ENCODE assay signal across 25 mouse cellular contexts in genomic region chr7:71229183-71229582, GRCm38 (mm10).
DNase-seq lines count a peak whose midpoint lies in the region; ATAC-seq and TF ChIP-seq lines count a peak whose summit lies in the region.
"Had no signal": no experiment of that assay in that cellular context is flagged by ENCODE, and none has a peak within 500 bp of the region (broad histone marks: within the 10 kb centered on the region; RNA-seq: fewer than 3 reads in every experiment).

No protein-coding gene starts in this region.

- intact Hi-C loops in heart, adult 2 months (cut with DNase I): loop anchor here (5.0 kb wide), 1 partner anchor 153 kb away; no protein-coding TSS in a partner anchor
- intact Hi-C loops in heart, postnatal 36 days (cut with DNase I): loop anchor here (2.0 to 10.0 kb wide), 3 partner anchors 142 to 636 kb away; no protein-coding TSS in a partner anchor

- H3K36me3 ChIP-seq in heart, adult 2 months (ENCODE audit: control insufficient read depth, insufficient read depth, low read length): peaks cover 10% of the 10 kb centered on the region
- H3K36me3 ChIP-seq in kidney, adult 2 months (ENCODE audit: control insufficient read depth, insufficient read depth, low read length): no peaks in the 10 kb centered on the region
- H3K36me3 ChIP-seq in lung, embryonic 14.5 days (ENCODE audit: insufficient read depth): no peaks in the 10 kb centered on the region
- no peaks in the 10 kb centered on the region for H3K36me3 ChIP-seq in heart, embryonic 16.5 days (ENCODE audit: control insufficient read depth, insufficient read depth)
- H3K36me3 ChIP-seq: hindbrain, embryonic 15.5 days; intestine, embryonic 15.5 days; limb, embryonic 15.5 days; lung, embryonic 15.5 days; midbrain, embryonic 10.5 days; neural tube, embryonic 13.5 days had no signal

- no peaks in the 10 kb centered on the region for H3K79me2 ChIP-seq in heart, adult 2 months (replicated peaks; ENCODE audit: control insufficient read depth, insufficient read depth, low read length)

- no peaks in the 10 kb centered on the region for H3K9me3 ChIP-seq in lung, embryonic 14.5 days (ENCODE audit: low read depth, low read length)
- no peaks in the 10 kb centered on the region for H3K9me3 ChIP-seq in heart, embryonic 16.5 days (replicated peaks; ENCODE audit: control insufficient read depth, low read length)
- H3K9me3 ChIP-seq: hindbrain, embryonic 15.5 days; intestine, embryonic 15.5 days; limb, embryonic 15.5 days; lung, embryonic 15.5 days; midbrain, embryonic 10.5 days; neural tube, embryonic 13.5 days had no signal

- TF ChIP-seq POLR2A in heart, adult 2 months (IDR thresholded peaks at IDR 0.05; ENCODE audit: insufficient read depth, low read depth, low read length): no peak
- TF ChIP-seq POLR2A in kidney, adult 2 months (IDR thresholded peaks at IDR 0.05; ENCODE audit: low read depth, low read length): no peak

- no peak overlapping the region for H3K4me3 ChIP-seq in heart, adult 2 months
- no peak overlapping the region for H3K4me3 ChIP-seq in kidney, adult 2 months (ENCODE audit: insufficient read depth, low read depth, low read length)
- no peak overlapping the region for H3K4me3 ChIP-seq in lung, embryonic 14.5 days (ENCODE audit: low read depth, low read length)
- H3K4me3 ChIP-seq in heart, embryonic 16.5 days (ENCODE audit: low read length): no peak overlapping the region
- H3K4me3 ChIP-seq: hindbrain, embryonic 15.5 days; intestine, embryonic 15.5 days; limb, embryonic 15.5 days; lung, embryonic 15.5 days; midbrain, embryonic 10.5 days; myocyte; neural tube, embryonic 13.5 days had no signal

- no peak for ATAC-seq in lung, embryonic 14.5 days (ENCODE audit: insufficient read depth)
- no peak for ATAC-seq in heart, embryonic 16.5 days (replicated peaks; ENCODE audit: extremely low read depth, insufficient read depth, low FRiP score)
- ATAC-seq: forebrain, postnatal 0 days; intestine, embryonic 15.5 days; midbrain, embryonic 16.5 days had no signal

- 28% methylated on average over 3 of the region's 3 CpGs for WGBS in heart, adult 2 months
- WGBS in kidney, adult 2 months: 48% methylated on average over 3 of the region's 3 CpGs
- WGBS in lung, embryonic 14.5 days: 63% methylated on average over 3 of the region's 3 CpGs
- WGBS in heart, embryonic 16.5 days: 40% methylated on average over 3 of the region's 3 CpGs

- no peak for TF ChIP-seq EP300 in heart, adult 2 months (IDR thresholded peaks at IDR 0.05; ENCODE audit: insufficient read depth, low read depth, low read length)

- peaks cover 10% of the 10 kb centered on the region for H3K4me1 ChIP-seq in heart, adult 2 months (ENCODE audit: control insufficient read depth, insufficient read depth, low read length)
- H3K4me1 ChIP-seq in kidney, adult 2 months (ENCODE audit: control insufficient read depth, insufficient read depth, low read length): peaks cover 7% of the 10 kb centered on the region; the same call in 1 of the 2 replicates
- H3K4me1 ChIP-seq in lung, embryonic 14.5 days (ENCODE audit: insufficient read depth): peaks cover 30% of the 10 kb centered on the region
- 0 out of 2 replicates have a peak, but pooled peaks cover 8% of the 10 kb centered on the region for H3K4me1 ChIP-seq in heart, embryonic 16.5 days (ENCODE audit: control insufficient read depth, insufficient read depth, low read length)
- H3K4me1 ChIP-seq: hindbrain, embryonic 15.5 days; neural tube, embryonic 13.5 days had no signal

- H3K27me3 ChIP-seq in heart, adult 2 months (ENCODE audit: control insufficient read depth, insufficient read depth, low read length): no peaks in the 10 kb centered on the region
- H3K27me3 ChIP-seq in kidney, adult 2 months (replicated peaks; ENCODE audit: control insufficient read depth, insufficient read depth, low read length): no peaks in the 10 kb centered on the region
- no peaks in the 10 kb centered on the region for H3K27me3 ChIP-seq in lung, embryonic 14.5 days (ENCODE audit: insufficient read depth, low read length)
- H3K27me3 ChIP-seq in heart, embryonic 16.5 days (ENCODE audit: control insufficient read depth, insufficient read depth, low read length): no peaks in the 10 kb centered on the region
- H3K27me3 ChIP-seq: hindbrain, embryonic 15.5 days; intestine, embryonic 15.5 days; limb, embryonic 15.5 days; lung, embryonic 15.5 days; neural tube, embryonic 13.5 days had no signal

- H3K4me2 ChIP-seq in lung, embryonic 14.5 days: no peak overlapping the region
- H3K4me2 ChIP-seq in heart, embryonic 16.5 days (ENCODE audit: low read depth, low read length): no peak overlapping the region
- H3K4me2 ChIP-seq: hindbrain, embryonic 15.5 days; intestine, embryonic 15.5 days; limb, embryonic 15.5 days; lung, embryonic 15.5 days; neural tube, embryonic 13.5 days had no signal

- no peak for TF ChIP-seq CTCF in heart, adult 2 months (IDR thresholded peaks at IDR 0.05)
- TF ChIP-seq CTCF in kidney, adult 2 months (conservative IDR thresholded peaks at IDR 0.05; ENCODE audit: insufficient read depth, insufficient read length, low read depth, low read length): no peak
- TF ChIP-seq CTCF in lung, embryonic 14.5 days (IDR thresholded peaks at IDR 0.05; ENCODE audit: low read depth): no peak

- no peak for DNase-seq in heart, adult 2 months
- DNase-seq in heart, postnatal 36 days: no peak
- no peak for DNase-seq in kidney, adult 2 months
- DNase-seq in kidney, adult 9 months: no peak
- peak; percentile 21 for DNase-seq in lung, embryonic 14.5 days
- no peak for DNase-seq in lung, postnatal 10 days
- DNase-seq in urinary bladder, postnatal 25 days (ENCODE audit: low spot score): no peak
- DNase-seq: adrenal gland, adult 2 months; B cell, adult 2 months; cerebellum, adult 11-12 months; cerebellum, postnatal 10 days; forebrain, postnatal 0 days; left cerebral cortex, postnatal 4 days; retina, postnatal 1 day; right cerebral cortex, postnatal 4 days had no signal

- H3K9ac ChIP-seq in heart, adult 2 months (ENCODE audit: low read depth, low read length): no peak overlapping the region
- H3K9ac ChIP-seq in lung, embryonic 14.5 days: no peak overlapping the region
- no peak overlapping the region for H3K9ac ChIP-seq in heart, embryonic 16.5 days (ENCODE audit: low read length)
- H3K9ac ChIP-seq: forebrain, postnatal 0 days; hindbrain, embryonic 15.5 days; intestine, embryonic 15.5 days; limb, embryonic 15.5 days; liver, embryonic 14.5 days; lung, embryonic 15.5 days; neural tube, embryonic 13.5 days had no signal

- H3K27ac ChIP-seq in heart, adult 2 months: peak overlapping the region; percentile 56
- peak overlapping the region; percentile 71 for H3K27ac ChIP-seq in kidney, adult 2 months (ENCODE audit: insufficient read depth, low read depth, low read length)
- H3K27ac ChIP-seq in lung, embryonic 14.5 days (ENCODE audit: low read depth): 0 out of 2 replicates have a peak overlapping the region, but pooled peaks have one; percentile 19
- peak overlapping the region; percentile 70 for H3K27ac ChIP-seq in heart, embryonic 16.5 days (ENCODE audit: low read length)
- H3K27ac ChIP-seq: hindbrain, embryonic 15.5 days; intestine, embryonic 15.5 days; limb, embryonic 15.5 days; liver, embryonic 14.5 days; lung, embryonic 15.5 days; midbrain, embryonic 10.5 days; neural tube, embryonic 13.5 days had no signal

Comparison
In these comparisons a context has a peak if more than half of its experiments do, and no peak if none do; other contexts are left out.
1. H3K27ac ChIP-seq: peak in every context shown above with its lines; median percentile 71 in kidney, adult 2 months; 70 in heart, embryonic 16.5 days; 56 in heart, adult 2 months; 19 in lung, embryonic 14.5 days.